Mouse (Mus musculus) thymus, postnatal 36 days (tissue): Measurements from ENCODE around the gene Olfr464.

Source experiments
- DNase-seq, 2 experiments: peaks; one replicate each; pipeline ENCODE4 v3.0.0; 2022; ENCODE audit warnings: mixed read lengths in 2 of 2

Olfr464 gene

DNA sequence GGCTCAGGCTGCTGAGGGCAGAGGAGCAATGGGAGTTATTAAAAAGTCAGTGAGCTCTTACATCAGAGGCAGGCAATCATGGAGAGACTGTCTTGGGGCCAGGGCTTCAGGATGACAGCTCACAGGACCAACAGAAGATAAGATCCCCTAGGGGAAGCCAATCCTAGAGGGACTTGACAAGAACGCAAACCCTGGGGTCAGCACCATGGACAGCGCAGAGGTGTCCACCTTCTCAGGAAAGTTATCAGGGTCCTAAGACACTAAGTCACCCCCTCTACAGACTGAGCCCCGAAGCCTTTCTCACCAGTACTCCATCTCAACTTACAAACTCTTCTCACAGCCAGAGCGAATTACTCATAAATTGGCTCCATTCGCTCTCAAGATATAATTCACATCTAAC lies at the start of gene Olfr464:
Gene Olfr464 (minus strand): TSS at position 2 of the 400 bp plus-strand sequence.
- DNase-seq: peak; percentile 19 to 25

GRCm38 (mm10) chr11:87968356-87969122 lies 47.8 kb upstream of the Olfr464 start:
- DNase-seq: peak in 1 of 2 experiments; percentile 37

- DNase-seq: peak; percentile 83 to 86
Measured at GRCm38 (mm10) chr11:87967692-87968289, 47.0 kb upstream of the Olfr464 start.

DNA sequence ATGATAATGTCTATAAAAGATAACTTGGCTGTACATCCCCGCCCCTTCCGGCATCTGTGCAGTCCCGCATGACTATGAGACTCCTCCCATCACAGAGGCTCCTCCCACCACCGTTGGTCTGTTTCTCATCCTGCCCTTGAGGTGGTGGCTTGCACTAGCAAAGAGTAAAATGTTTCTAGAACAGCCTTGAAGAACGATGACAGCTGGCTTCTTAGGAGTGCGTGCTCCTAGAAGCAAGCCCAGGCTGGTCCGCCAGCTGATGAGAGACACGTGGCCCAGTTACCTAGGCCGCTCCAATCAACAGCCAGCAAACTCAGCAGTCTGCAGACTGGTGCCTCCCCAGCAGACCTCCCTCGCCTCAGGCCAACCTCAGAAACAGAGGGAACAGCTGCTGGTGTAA lies 45.4 kb upstream of the Olfr464 start:
- no peak for DNase-seq

DNA sequence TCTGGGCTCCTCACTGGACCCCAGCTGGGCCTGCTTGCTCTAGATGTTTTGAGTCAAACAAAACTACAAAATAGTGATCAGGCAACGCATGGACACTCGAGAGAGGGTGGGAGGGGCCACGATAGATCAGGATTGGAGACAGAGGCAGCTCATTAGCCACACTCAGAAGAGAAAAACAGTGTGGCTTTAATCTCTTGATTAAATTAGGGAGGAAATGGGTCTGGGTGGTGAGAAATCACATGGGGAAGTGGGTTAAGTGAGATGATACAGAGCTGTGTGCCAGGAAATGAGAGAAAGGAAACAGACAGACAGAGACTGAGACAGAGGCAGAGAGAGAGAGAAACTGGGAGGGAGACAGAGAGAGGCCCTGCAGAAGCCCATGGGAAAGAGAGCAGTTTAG lies 44.5 kb upstream of the Olfr464 start:
- DNase-seq: no peak

DNA sequence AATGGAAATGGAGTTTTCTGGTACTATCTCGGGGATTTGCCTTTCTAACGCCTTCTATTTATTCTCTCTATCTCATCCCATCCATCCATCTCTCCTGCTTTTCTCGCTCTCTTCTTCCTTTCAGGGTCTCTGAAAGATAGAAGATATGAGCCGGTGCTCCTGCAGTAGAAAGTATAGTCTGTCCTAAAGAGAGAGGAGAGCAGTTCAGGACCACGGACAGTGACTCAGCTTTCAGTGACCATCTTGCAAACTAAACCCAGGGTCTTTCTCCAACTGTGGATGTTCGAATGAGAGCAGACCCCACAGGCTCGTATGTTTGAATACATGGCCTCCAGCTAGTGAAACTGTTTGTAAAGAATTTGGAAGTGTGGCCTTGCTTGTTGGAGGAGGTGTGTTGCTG lies 36.3 kb upstream of the Olfr464 start:
- DNase-seq: no peak

- DNase-seq: no peak
Measured at GRCm38 (mm10) chr11:87955144-87955543, 34.4 kb upstream of the Olfr464 start.

- peak in 1 of 2 experiments; percentile 18 for DNase-seq
Measured at GRCm38 (mm10) chr11:87949990-87950389, 29.2 kb upstream of the Olfr464 start.

DNA sequence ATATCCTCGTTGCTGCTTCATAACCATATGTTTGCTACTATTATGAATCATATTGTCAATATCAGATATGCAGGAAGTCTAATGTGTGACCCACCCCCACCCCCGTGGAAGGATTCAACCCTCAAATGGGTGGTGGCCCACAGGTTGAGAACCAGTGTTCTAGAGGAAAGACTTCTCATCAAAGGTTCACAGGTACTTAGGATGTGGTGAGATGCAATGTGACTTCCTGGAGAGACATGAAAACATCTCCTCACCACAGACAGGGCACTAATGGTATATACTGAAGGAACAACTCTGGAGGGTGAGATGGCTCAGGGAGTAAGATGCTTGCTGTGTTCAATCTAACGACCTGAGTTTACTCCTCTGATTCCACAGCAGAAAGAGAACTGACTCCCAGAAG lies 14.7 kb upstream of the Olfr464 start:
- DNase-seq: peak in 1 of 2 experiments; percentile 5

DNA sequence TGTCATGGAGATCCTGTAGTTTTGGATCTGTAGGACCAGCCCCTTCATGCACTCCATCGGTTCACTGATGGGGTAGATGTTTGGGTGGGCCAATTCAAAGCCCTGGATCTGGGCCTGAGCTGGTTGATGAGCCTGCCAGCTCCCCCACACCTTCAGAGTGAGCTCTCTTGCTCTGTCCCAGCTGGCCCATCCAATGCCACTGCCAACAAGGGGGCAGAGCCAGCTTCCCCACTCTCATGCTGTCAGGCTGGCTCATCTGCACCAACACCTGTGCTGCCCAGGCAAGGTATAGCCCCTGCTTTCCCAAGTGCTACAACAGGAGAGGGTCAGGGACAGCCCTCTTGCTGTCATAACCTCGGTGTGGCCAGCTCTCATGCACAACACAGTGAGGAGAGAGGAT lies 13.0 kb upstream of the Olfr464 start:
- no peak for DNase-seq

DNA sequence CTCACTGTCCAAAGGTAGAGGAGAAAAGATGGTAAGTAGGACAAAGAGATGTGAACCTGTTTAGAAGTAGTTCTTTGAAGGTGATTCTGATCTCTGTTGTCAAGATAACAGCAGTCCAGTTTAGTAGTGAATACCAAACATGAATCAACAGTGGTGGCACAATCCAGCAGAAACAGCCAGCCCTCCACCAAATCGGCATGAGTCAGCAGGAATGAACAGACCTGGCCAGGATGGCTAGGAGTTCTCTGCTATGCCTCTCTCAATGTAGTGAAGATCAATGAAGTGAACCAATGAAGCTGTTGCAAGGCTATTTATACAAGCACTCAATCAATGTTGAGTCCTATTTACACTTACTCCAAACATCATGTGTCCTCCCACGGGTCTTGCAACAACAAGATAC lies 9.6 kb upstream of the Olfr464 start:
- no peak for DNase-seq

GRCm38 (mm10) chr11:87920301-87920700 lies 466 bp downstream of the Olfr464 start:
- no peak for DNase-seq

DNA sequence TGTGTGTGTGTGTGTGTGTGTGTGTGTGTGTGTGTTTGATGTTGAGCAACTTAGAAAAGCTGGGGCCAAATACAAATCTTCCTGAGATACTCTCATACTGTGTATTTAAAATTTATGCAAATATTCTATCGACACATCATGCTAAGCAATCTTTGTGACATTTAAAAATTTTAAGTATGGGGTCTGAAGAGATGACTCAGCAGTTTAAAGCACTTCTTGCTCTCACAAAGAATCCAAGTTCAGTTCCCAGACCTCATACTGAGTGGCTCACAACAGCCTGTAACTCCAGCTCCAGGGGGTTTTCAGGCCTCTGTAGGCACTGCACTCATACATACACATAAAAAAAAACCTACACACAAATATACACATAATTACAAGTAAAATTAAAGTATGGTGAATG lies 4.8 kb downstream of the Olfr464 start:
- DNase-seq: no peak

- DNase-seq: no peak
Measured at GRCm38 (mm10) chr11:87904331-87904730, 16.4 kb downstream of the Olfr464 start.

- no peak for DNase-seq
Measured at GRCm38 (mm10) chr11:87897287-87897686, 23.5 kb downstream of the Olfr464 start, which contains the start of gene Olfr463. Olfr463 (minus strand) TSS chr11:87897387.

DNA sequence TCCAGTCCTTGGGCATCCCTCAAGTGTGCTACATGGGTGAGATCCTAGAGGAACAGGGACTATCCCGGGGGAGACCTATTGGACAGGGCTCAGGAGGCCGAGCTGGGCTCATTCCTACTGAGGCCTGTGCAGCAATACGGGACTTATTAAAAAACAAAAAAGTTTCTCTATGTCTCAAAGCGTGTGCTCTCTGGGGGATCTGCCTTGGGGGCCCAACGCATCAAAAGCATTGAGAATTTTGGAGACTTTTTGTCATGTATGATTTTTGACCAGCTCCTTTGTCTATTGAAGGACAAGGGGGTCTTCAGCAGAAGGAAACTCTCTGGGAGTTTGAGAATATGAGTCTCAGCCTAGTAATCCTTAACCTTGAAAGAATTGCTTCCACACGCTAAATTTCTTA lies 28.6 kb downstream of the Olfr464 start, which contains the start of gene Olfr462:
Gene Olfr462 (minus strand): TSS at position 101 of the 400 bp plus-strand sequence.
- DNase-seq: no peak

DNA sequence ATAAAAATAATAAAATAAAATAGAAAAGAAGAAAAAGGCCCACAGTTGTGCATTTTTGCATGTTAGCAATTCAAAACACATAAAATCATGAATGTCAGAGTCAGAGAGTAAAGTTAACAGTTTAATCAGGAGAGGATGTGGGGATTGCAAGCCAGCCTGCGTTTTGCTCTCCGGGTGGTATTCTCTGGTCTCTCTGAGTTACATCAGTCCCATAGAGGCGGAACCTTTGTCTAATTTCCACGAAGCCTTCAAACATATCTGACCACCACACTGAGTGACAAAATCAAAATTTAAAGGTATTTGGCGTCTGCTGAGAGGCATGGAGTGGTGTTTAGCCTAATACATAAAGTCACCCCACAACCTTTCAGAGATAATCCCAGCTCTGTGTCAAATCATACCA lies 35.9 kb downstream of the Olfr464 start:
- DNase-seq: no peak

DNA sequence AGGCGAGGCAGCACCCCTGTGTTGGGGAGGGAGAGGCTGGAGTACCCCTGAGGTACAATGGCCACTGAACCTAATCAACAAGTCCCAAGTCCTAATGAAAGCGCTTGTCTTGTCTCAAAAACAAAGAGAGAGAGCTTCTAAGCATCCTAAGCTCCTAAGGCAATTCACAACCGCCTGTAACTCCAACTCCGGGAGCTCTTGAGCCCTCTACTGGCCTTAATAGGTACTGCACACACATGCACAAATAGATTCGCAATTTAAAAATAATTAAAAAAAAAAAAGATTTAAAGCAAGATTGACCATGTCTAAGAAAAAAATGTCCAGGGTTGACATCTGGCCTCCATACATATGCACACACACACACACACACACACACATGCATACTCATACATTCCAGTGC lies 37.3 kb downstream of the Olfr464 start:
- no peak for DNase-seq

- no peak for DNase-seq
Measured at GRCm38 (mm10) chr11:87881714-87882113, 39.1 kb downstream of the Olfr464 start.

- no peak for DNase-seq
Measured at GRCm38 (mm10) chr11:87879826-87880225, 40.9 kb downstream of the Olfr464 start.

- DNase-seq: no peak
Measured at GRCm38 (mm10) chr11:87875436-87875835, 45.3 kb downstream of the Olfr464 start, which contains the start of gene Epx. Epx (minus strand) TSS chr11:87875536.

- no peak for DNase-seq
Measured at GRCm38 (mm10) chr11:87871766-87872165, 49.0 kb downstream of the Olfr464 start.

DNA sequence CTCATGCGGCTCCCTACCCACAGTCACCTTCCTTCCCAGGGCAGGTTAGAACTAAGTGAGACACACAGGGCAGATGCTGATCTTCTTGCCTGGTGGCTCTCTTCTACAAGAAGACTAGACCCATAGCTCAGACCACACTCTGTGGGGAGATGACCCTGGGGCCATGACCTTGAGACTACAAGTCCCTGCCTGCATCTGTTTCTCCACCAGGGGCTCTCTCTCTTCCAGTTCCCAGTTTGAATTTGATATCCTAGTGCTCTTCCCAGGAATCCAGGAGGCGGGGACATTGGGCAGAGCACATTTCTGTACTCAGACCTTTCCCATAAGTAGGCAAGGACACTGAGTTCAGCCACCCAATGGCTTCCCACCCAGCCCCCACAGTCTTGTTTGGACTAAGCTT lies 50.7 kb downstream of the Olfr464 start:
- DNase-seq: no peak

DNA sequence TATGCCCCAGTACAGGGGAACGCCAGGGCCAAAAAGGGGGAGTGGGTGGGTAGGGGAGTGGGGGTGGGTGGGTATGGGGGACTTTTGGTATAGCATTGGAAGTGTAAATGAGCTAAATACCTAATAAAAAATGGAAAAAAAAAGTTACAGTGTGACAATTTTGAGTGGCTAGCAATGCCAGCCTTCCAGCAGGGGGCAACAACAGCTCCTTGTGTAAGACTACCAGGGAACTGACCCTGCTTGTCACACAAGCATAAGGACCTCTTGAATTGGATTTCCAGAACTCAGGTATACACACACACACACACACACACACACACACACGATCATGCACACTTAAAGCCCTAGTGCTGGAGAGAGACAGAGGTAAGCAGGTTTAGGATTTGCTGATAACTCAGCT lies 53.9 kb downstream of the Olfr464 start:
- peak in 1 of 2 experiments; percentile 19 for DNase-seq
